Mouse (Mus musculus) central nervous system, embryonic 18 days (tissue): ENCODE measurements around the gene Nr1i3. TPM values are rescaled to one million over a fixed set of nuclear protein-coding genes. Genes with fewer than 3 reads are reported as not detected.

Experiments
- polyA plus RNA-seq: library from polyadenylated mRNA; depleted of rRNA; stranded (reverse); fragments of >200 nt; gene quantifications from 2 replicates; pipeline ENCODE4 v1.2.3, GENCODE M21; 2012; rRNA removed

Gene Nr1i3
- polyA plus RNA-seq: 0.03 and 0.06 TPM in 2 replicates

DNA sequence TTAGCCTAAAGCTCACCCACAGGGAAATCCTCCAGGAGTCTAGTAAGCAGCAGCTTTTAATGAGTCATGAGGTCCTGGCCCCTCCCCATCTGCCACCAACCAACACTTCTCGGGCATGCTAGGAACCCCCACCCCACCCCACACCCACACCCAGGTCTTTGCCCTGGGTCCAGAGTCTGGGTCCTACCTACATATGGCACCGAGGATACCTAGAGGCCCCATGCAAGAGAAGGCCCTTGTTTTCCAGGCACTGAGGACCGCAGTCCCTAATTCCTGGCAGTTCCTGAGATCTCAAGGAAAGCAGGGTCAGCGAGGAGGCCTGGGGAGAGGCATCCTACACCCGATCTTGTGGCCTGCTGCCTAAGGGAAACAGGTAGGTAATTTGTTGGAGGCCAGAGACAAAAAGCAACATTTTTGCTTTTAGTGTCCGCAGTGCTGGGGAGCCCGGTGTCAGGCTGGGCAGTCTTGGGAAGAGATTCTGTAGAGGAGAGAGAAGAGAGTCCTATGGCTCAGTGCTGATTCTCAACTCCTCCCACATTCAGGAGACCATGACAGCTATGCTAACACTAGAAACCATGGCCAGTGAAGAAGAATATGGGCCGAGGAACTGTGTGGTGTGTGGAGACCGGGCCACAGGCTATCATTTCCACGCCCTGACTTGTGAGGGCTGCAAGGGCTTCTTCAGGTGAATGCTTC lies at the start of gene Nr1i3:
Gene Nr1i3, plus strand, starts transcription at position 170 of the 696 bp plus-strand sequence.

DNA sequence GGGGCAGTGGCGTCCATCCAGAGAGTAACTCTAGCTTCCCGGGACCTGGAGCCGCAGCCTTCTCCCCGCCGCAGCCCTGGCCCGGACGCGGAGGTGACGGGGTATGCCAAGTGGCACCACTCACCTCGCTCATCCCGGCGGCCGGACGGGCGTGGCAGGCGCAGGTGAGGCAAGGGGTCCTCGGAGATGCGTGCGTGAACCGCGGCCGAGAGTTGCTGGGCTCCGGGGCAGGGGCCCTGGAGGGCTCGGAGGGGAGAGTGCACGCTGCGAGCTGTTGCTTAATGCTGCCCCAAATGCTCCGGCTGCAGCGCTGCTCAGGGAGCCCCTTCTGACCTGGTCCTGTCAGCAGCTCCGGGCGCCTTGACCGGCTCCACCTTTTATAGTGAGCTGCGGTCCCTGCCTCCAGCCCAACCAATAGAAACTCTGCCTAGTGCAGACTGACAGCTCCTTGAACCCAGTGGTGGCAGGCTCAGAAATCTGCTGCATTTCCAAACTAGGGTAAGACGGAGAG lies 17.8 kb upstream of the Nr1i3 start, which contains the start of gene Pcp4l1:
Gene Pcp4l1, minus strand, starts transcription at position 382 of the 511 bp plus-strand sequence.

GRCm38 (mm10) chr1:171222238-171223155 lies 8.7 kb downstream of the Nr1i3 start, which contains the start of gene Tomm40l:
TSS of gene Tomm40l (minus strand) at chr1:171222514.

DNA sequence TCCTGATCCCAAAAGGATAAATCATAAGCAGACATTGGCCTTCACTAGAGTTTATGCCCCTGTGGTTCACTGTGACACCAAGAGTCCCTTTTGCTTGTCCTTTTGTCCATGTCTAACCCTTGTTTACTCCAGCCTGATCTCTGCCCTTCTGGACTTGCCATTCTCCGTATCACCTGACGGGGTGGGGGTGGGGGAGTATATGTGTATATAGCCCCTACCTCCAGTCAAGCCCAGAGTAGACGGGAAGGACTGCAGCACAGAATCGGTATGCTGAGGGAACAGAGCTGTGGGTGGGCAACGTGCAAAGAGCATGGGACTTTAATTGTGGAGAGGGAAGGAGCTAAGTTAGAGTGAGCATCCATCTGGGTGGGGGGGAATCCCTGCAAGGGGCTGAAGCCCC lies 11.1 kb downstream of the Nr1i3 start, which contains the start of gene Apoa2:
Gene Apoa2, plus strand, starts transcription at position 198 of the 400 bp plus-strand sequence.

DNA sequence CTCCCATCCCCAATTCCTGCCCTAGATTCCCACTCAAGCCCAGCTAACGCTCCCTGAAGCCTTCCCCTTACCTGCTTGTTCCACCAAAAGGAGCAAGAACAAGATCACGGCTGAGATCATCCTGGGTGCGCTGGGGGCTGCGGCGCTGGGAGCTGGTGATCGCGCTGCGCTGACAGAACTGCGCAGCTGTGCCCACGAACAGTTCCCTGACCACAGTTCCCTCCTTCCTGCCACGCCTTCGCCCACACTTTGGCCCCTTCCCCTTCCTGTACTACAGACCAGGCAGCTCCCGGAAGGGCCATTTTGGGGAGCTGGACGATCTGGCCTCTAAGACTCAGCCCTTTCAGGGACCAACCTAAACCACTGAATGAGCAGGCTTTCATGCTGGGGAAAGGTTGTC lies 20.4 kb downstream of the Nr1i3 start, which contains the start of gene Fcer1g:
Gene Fcer1g, minus strand, starts transcription at position 240 of the 400 bp plus-strand sequence.

GRCm38 (mm10) chr1:171249913-171250600 lies 36.3 kb downstream of the Nr1i3 start, which contains the start of gene Adamts4:
TSS of gene Adamts4 (plus strand) at chr1:171250421.

DNA sequence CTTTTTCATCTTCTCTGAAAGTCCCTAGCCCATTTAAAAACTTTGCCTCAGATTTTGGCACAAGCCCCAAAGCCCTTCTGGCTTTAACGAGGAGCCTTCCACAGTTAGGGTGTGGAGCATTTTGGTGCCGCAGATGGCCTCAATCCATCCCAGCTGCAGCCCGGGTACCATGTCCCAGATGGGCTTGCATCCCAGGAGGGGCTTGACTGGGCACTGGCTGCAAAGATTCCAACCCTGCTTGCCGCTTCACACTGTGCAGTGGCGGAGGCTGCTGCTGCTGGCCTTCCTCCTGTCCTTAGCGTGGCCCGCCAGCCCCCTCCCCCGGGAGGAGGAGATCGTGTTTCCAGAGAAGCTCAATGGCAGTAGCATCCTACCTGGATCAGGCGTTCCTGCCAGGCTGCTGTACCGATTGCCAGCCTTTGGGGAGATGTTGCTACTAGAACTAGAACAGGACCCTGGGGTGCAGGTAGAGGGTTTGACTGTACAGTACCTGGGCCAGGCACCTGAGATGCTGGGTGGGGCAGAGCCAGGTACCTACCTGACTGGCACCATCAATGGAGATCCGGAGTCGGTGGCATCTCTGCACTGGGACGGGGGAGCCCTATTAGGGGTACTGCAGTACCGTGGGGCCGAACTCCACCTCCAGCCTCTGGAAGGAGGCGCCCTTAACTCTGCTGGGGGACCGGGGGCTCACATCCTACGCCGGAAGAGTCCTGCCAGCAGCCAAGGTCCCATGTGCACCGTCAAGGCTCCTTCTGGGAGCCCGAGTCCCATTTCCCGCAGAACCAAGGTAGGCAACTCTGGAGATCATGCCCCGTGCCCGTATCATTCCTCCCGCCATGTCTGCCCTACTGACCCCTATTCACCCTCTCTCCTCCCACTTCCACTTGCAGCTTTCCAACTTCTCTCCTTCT lies 37.2 kb downstream of the Nr1i3 start, which contains the start of gene Ndufs2:
Gene Ndufs2, minus strand, starts transcription at position 709 of the 914 bp plus-strand sequence.

DNA sequence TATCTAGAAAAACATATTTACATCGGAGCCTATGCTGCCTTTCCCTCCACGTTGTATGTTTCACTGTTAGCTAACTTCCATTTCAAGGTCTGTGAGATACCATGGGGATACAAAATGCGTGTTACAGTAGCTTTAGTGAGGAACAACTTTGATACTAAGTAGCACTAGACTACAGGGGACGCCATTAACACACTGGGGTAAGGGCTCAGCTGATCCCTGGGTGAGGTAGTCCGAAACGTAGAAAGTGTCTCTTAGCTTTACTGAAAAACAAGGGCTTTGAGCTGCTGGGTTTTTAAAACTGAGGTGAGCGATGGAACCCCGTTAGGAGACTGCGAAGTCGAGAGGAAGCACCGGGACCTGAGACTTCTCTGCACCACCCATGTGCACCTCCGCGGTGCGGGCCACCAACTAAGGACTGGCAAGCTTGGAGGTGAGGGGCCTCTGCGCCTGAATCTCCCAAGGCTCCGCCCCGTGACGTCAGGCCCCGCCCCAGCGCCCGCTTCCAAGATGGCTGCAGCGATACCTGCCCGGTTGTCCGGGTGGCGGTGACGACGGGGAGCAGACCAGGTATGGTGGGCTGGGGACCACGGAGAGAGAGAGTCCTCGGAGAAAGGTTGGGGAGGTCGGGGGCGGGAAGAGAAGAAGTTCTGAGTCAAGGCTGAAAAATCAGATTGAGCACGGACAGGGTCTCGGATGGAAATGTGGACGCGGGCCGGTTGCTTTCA lies 56.2 kb downstream of the Nr1i3 start, which contains the start of gene B4galt3:
Gene B4galt3, plus strand, starts transcription at position 481 of the 725 bp plus-strand sequence.

Other genes with a start within 250 kb of the Nr1i3 start
- gene Fcgr2b, start 237.4 kb upstream of the Nr1i3 start, polyA plus RNA-seq: 2.0 and 2.4 TPM in 2 replicates
- gene Fcgr4, start 195.1 kb upstream of the Nr1i3 start, polyA plus RNA-seq: 0.32 and 0.34 TPM in 2 replicates
- 5.2 and 7.3 TPM in 2 replicates for gene Fcgr3, start 149.0 kb upstream of the Nr1i3 start, polyA plus RNA-seq
- 5.2 and 8.0 TPM in 2 replicates for gene Cfap126, start 100.1 kb upstream of the Nr1i3 start, polyA plus RNA-seq
- gene Sdhc, start 63.4 kb upstream of the Nr1i3 start, polyA plus RNA-seq: 233 and 246 TPM in 2 replicates
- 0.70 and 10.6 TPM in 2 replicates for gene Mpz, start 63.3 kb upstream of the Nr1i3 start, polyA plus RNA-seq
- 15.7 and 19.8 TPM in 2 replicates for gene Pcp4l1, start 17.7 kb upstream of the Nr1i3 start, polyA plus RNA-seq
- gene Tomm40l, start 8.5 kb downstream of the Nr1i3 start, polyA plus RNA-seq: 47.7 and 50.1 TPM in 2 replicates
- 2.4 and 3.0 TPM in 2 replicates for gene Apoa2, start 11.1 kb downstream of the Nr1i3 start, polyA plus RNA-seq
- 13.6 and 15.5 TPM in 2 replicates for gene Fcer1g, start 20.4 kb downstream of the Nr1i3 start, polyA plus RNA-seq
- gene Adamts4, start 36.5 kb downstream of the Nr1i3 start, polyA plus RNA-seq: 4.1 and 4.2 TPM in 2 replicates
- 131 and 134 TPM in 2 replicates for gene Ndufs2, start 37.4 kb downstream of the Nr1i3 start, polyA plus RNA-seq
- 90.9 and 94.0 TPM in 2 replicates for gene B4galt3, start 56.4 kb downstream of the Nr1i3 start, polyA plus RNA-seq
- gene Ppox, start 67.2 kb downstream of the Nr1i3 start, polyA plus RNA-seq: 66.2 and 67.0 TPM in 2 replicates
- 93.2 and 96.4 TPM in 2 replicates for gene Usp21, start 74.0 kb downstream of the Nr1i3 start, polyA plus RNA-seq
- 67.6 and 71.7 TPM in 2 replicates for gene Ufc1, start 81.1 kb downstream of the Nr1i3 start, polyA plus RNA-seq
- gene Dedd, start 115.2 kb downstream of the Nr1i3 start, polyA plus RNA-seq: 57.8 and 58.7 TPM in 2 replicates
- 64.1 and 65.4 TPM in 2 replicates for gene Nit1, start 131.7 kb downstream of the Nr1i3 start, polyA plus RNA-seq
- gene Pfdn2, start 131.7 kb downstream of the Nr1i3 start, polyA plus RNA-seq: 80.6 and 91.3 TPM in 2 replicates
- 3.4 and 3.6 TPM in 2 replicates for gene Klhdc9, start 146.8 kb downstream of the Nr1i3 start, polyA plus RNA-seq
- gene Nectin4, start 156.1 kb downstream of the Nr1i3 start, polyA plus RNA-seq: 2.2 and 4.1 TPM in 2 replicates
- 0.44 and 0.48 TPM in 2 replicates for gene Arhgap30, start 175.0 kb downstream of the Nr1i3 start, polyA plus RNA-seq
- 186 and 199 TPM in 2 replicates for gene Usf1, start 197.3 kb downstream of the Nr1i3 start, polyA plus RNA-seq
- 3.8 and 4.4 TPM in 2 replicates for gene Tstd1, start 204.9 kb downstream of the Nr1i3 start, polyA plus RNA-seq
- gene F11r, start 223.6 kb downstream of the Nr1i3 start, polyA plus RNA-seq: 4.3 and 5.2 TPM in 2 replicates